8 mouse cellular contexts compared by ENCODE assay signal in genomic region chr8:126591821-126592268, GRCm38 (mm10). TPM values are rescaled to one million over a fixed set of nuclear protein-coding genes. Genes with fewer than 3 reads are reported as not detected.
A peak's percentile ranks its signal among the peaks of the same experiment; 100 is the strongest.
DNase-seq lines count a peak whose midpoint lies in the region; ATAC-seq and TF ChIP-seq lines count a peak whose summit lies in the region.

No protein-coding gene starts in this region.

- peaks cover 22% of the 10 kb centered on the region for H3K4me1 ChIP-seq in G1E (ENCODE audit: insufficient read depth, low read depth, low read length)
- 0 out of 2 replicates have a peak, but pooled peaks cover 5% of the 10 kb centered on the region for H3K4me1 ChIP-seq in intestine, postnatal 0 days (replicated peaks; ENCODE audit: control insufficient read depth, insufficient read depth, low read length)
- H3K4me1 ChIP-seq in liver, embryonic 13.5 days (replicated peaks): peaks cover 73% of the 10 kb centered on the region
- H3K4me1 ChIP-seq in neural tube, embryonic 12.5 days: peaks cover 59% of the 10 kb centered on the region

- H3K4me2 ChIP-seq in intestine, postnatal 0 days (replicated peaks; ENCODE audit: low read depth): peak overlapping the region; percentile 78
- peak overlapping the region; percentile 98 for H3K4me2 ChIP-seq in liver, embryonic 13.5 days
- H3K4me2 ChIP-seq in neural tube, embryonic 12.5 days (replicated peaks): peak overlapping the region; percentile 89

- H3K27ac ChIP-seq in intestine, postnatal 0 days (ENCODE audit: low read depth, low read length): peak overlapping the region; percentile 98
- peak overlapping the region; percentile 95 for H3K27ac ChIP-seq in liver, embryonic 13.5 days
- H3K27ac ChIP-seq in neural tube, embryonic 12.5 days: peak overlapping the region; percentile 15; the same call in 1 of the 2 replicates

- DNase-seq in A20 (ENCODE audit: low read depth, low spot score) (peak; percentile 77), G1E (ENCODE audit: low spot score) (no peak)
- peak; percentile 60 to 64 for DNase-seq in cerebellum, postnatal 10 days
- peak; percentile 98 for DNase-seq in heart, adult 11 months
- peak; percentile 49 for DNase-seq in liver, embryonic 13.5 days
- no peak for DNase-seq in ovary, adult 18-20 months (ENCODE audit: low spot score)

- H3K9ac ChIP-seq in intestine, postnatal 0 days (ENCODE audit: low read depth, low read length): peak overlapping the region; percentile 100
- H3K9ac ChIP-seq in liver, embryonic 13.5 days: peak overlapping the region; percentile 98
- peak overlapping the region; percentile 100 for H3K9ac ChIP-seq in neural tube, embryonic 12.5 days

- H3K4me3 ChIP-seq in G1E (ENCODE audit: low read depth, low read length): peak overlapping the region; percentile 99
- H3K4me3 ChIP-seq in intestine, postnatal 0 days (ENCODE audit: low read depth, low read length): peak overlapping the region; percentile 97
- peak overlapping the region; percentile 97 for H3K4me3 ChIP-seq in liver, embryonic 13.5 days (replicated peaks)
- peak overlapping the region; percentile 99 for H3K4me3 ChIP-seq in neural tube, embryonic 12.5 days

- no peaks in the 10 kb centered on the region for H3K27me3 ChIP-seq in G1E (ENCODE audit: insufficient read depth, low read length)
- no peaks in the 10 kb centered on the region for H3K27me3 ChIP-seq in intestine, postnatal 0 days (replicated peaks; ENCODE audit: control insufficient read depth, insufficient read depth, low read length)
- no peaks in the 10 kb centered on the region for H3K27me3 ChIP-seq in liver, embryonic 13.5 days
- no peaks in the 10 kb centered on the region for H3K27me3 ChIP-seq in neural tube, embryonic 12.5 days (replicated peaks)

- ATAC-seq in G1E (ENCODE audit: extremely low read depth, insufficient number of reproducible peaks, low FRiP score, poor library complexity, severe bottlenecking): no peak
- ATAC-seq in intestine, postnatal 0 days: 0 out of 2 replicates have a peak, but pooled peaks have one; percentile 1
- ATAC-seq in liver, embryonic 13.5 days (ENCODE audit: low read depth): no peak
- no peak for ATAC-seq in neural tube, embryonic 12.5 days (ENCODE audit: low FRiP score, low read depth)

- H3K36me3 ChIP-seq in G1E (replicated peaks): peaks cover 50% of the 10 kb centered on the region
- H3K36me3 ChIP-seq in intestine, postnatal 0 days (ENCODE audit: control insufficient read depth, insufficient read depth): peaks cover 33% of the 10 kb centered on the region
- peaks cover 35% of the 10 kb centered on the region for H3K36me3 ChIP-seq in liver, embryonic 13.5 days
- peaks cover 13% of the 10 kb centered on the region; the same call in 1 of the 2 replicates for H3K36me3 ChIP-seq in neural tube, embryonic 12.5 days

- TF ChIP-seq CTCF in G1E (IDR thresholded peaks at IDR 0.05; ENCODE audit: low read depth, low read length): no peak
- TF ChIP-seq CTCF in intestine, postnatal 0 days (IDR thresholded peaks at IDR 0.05; ENCODE audit: low read depth): peak; percentile 31

- 0% methylated on average over 9 of the region's 9 CpGs for WGBS in intestine, postnatal 0 days
- WGBS in liver, embryonic 13.5 days (ENCODE audit: insufficient replicate concordance): 0% methylated on average over 9 of the region's 9 CpGs
- 3% methylated on average over 9 of the region's 9 CpGs for WGBS in neural tube, embryonic 12.5 days

- H3K9me3 ChIP-seq in G1E (replicated peaks): no peaks in the 10 kb centered on the region
- H3K9me3 ChIP-seq in intestine, postnatal 0 days (ENCODE audit: control insufficient read depth): no peaks in the 10 kb centered on the region
- no peaks in the 10 kb centered on the region for H3K9me3 ChIP-seq in liver, embryonic 13.5 days (replicated peaks)
- H3K9me3 ChIP-seq in neural tube, embryonic 12.5 days: no peaks in the 10 kb centered on the region

RNA-seq across cellular contexts. Expression of gene Irf2bp2, which starts 1.9 kb away (rescaled TPM):
- 231 and 246 TPM in 2 replicates for total RNA-seq in G1E (2014; fragmentation: Nextera tagmentation)
- total RNA-seq in G1E (2017): 78.9 and 81.3 TPM in 2 replicates
- polyA plus RNA-seq in G1E (2012): 101 and 106 TPM in 2 replicates
- 13.3 and 14.9 TPM in 2 replicates for polyA plus RNA-seq in intestine, postnatal 0 days (2015; fragmentation: Nextera tagmentation; extraction: Ambion mirVana)
- polyA plus RNA-seq in liver, embryonic 13.5 days (2015; fragmentation: Nextera tagmentation; extraction: Ambion mirVana): 3.8 and 4.0 TPM in 2 replicates
- polyA plus RNA-seq in neural tube, embryonic 12.5 days (2016; fragmentation: Nextera tagmentation; extraction: Ambion mirVana): 8.5 and 9.5 TPM in 2 replicates

Comparison
In these comparisons a context has a peak if more than half of its experiments do, and no peak if none do; other contexts are left out.
1. DNase-seq: peak in A20 (single experiment), cerebellum, postnatal 10 days (2 of 2), heart, adult 11 months (single experiment) and liver, embryonic 13.5 days (single experiment); none in G1E (single experiment) and ovary, adult 18-20 months (single experiment).
2. H3K27ac ChIP-seq: peak in every context shown above with its lines; median percentile 98 in intestine, postnatal 0 days; 95 in liver, embryonic 13.5 days; 15 in neural tube, embryonic 12.5 days.
3. Peak in every context shown above with its lines, with median percentiles within 50 percentile points of each other: H3K4me3 ChIP-seq, H3K4me2 ChIP-seq and H3K9ac ChIP-seq.